Mouse (Mus musculus) gastrocnemius, postnatal 14 days (tissue): Measurements from ENCODE around the gene Cers2. TPM values are rescaled to one million over a fixed set of nuclear protein-coding genes. Genes with fewer than 3 reads are reported as not detected.
A peak's percentile ranks its signal among the peaks of the same experiment; 100 is the strongest.
"Not testable (repeated sequence)": the region's sequence is repeated elsewhere in the genome, so short reads cannot be mapped to it uniquely, and the experiment has no call there.

ENCODE experiments used
- DNase-seq: peaks from one replicate; pipeline ENCODE4 v3.0.0; 2021; ENCODE audit warnings: mixed read lengths
- intact Hi-C: fragments of 180-260 bp; cut with DNase I; formaldehyde crosslinking; loops from one replicate; pipeline ENCODE4 v1.15.1; 2025; ENCODE audit warnings: low total_unique reads
- total RNA-seq, 2 experiments: library from RNA; stranded (reverse); gene quantifications; 2 replicates each; pipeline ENCODE4 v1.2.3; 2021

The Cers2 gene
- total RNA-seq, 2 experiments from 2014 or later = 27.8 to 33.2 TPM

- intact Hi-C loops = no loop called here
- no peak for DNase-seq
These were observed 516 bp upstream of the Cers2 start for GRCm38 (mm10) chr3:95314075-95314474.

DNA sequence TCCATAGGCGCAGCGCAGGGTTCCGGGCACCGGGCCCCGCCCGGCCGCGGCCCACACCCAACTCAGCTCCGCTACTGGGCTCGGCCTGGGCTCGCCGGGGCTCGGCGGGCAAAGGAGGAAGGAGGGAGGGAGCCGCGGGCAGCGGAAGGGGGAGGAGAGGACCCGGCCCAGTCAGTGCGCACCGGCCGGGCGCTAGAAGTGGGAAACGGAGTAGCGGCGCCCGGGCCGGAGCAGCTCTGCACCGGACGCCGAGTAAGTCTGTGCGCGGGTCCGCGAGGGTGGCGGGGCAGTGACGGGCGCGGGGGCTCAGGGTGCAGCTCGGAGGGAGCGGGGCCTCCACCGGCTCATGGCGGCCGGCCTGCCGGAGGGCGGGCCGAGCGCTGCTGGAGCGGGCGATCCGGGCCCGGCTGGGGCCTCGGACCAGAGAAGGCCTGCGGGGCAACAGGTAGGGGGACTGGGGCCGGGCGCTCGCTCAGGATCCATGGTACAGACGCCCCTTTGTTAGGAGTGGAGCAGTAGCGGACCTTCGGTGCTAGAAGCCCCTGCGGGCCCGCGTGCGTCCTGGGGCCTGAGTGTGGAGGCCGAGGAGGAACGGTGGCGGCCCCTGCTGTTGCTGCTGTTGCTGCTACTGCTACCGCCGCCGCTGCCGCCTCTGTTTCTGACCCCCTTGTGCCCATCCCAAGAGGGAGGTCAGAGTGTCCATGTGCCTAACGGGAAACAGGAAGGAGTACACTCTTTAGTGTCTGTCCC lies 678 bp downstream of the Cers2 start:
- peak; percentile 94 for DNase-seq
- intact Hi-C loops = no loop called here

DNA sequence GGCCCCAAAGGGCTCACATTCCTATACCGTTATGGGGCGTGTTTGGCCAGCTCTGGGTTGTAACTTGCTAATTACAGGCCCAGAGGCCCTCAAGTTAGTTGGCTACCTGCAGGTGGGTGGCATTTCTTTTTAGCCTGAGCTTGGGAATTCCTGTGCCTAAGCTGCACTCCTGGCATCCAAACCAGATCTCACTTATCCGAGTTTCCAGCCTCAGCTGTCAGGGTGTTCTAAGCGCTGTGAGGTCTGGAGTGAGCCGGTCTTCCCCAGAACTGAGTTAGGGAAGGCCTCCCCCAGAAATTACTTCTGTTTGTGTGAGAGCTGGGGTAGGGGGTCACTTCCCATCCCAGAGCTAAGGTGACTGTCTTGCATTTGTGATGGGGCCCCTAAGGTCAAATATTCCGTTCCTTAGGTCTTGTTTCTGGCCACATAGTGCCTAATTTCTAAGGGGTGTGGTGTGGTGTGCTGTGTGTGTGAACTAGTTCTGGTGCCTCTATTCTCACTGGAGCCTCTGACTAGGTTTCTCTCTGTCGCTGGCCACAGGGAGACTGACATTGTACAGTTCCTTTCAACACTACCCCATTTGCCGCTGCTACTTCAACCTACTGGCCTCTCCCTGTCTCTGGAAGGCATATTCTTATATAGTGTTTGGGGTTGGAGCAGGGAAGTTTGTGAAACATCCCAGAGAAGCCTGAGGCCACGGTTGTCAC lies 1.4 kb downstream of the Cers2 start:
- intact Hi-C loops = no loop called here
- no peak for DNase-seq

DNA sequence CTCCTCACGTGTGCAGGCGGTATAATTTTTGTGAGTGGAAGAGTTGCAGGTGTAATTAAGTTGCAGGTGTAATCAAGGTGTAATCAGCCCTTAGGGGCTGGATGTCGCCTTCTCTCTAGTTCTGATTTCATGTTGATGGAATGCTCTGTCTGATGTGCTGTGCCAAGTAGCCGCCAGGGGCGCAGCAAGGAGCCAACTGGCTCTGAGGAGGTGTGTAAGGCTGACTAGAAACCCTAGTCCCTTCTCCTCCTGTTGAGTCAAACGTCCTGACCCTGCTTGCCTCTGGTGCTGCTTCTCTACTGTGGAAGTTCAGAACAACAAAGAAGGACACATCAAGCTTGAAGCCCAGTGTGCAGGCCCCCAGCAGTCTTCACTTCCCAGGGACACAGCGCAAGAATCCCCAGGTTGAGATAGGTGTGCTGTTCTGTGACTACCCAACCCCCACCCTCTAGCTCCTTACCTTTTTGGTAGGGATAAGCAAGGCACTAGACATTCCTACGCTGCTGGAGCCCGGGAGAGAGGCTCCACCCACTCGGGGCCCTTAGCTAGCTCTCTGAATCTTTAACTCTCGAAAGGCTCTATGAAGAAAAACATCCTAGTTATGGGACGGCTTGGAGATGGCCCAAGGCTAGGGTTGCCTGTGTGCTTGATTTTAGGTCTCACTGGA lies 3.0 kb downstream of the Cers2 start:
- peak; percentile 70 for DNase-seq
- intact Hi-C loops = no loop called here

GRCm38 (mm10) chr3:95318548-95318947 lies 4.0 kb downstream of the Cers2 start:
- intact Hi-C loops = no loop called here
- DNase-seq = no peak

GRCm38 (mm10) chr3:95319110-95319509 lies 4.5 kb downstream of the Cers2 start:
- DNase-seq = no peak
- intact Hi-C loops = no loop called here

- intact Hi-C loops = no loop called here
- DNase-seq = no peak
These were observed 5.4 kb downstream of the Cers2 start for GRCm38 (mm10) chr3:95319701-95320625.

GRCm38 (mm10) chr3:95323429-95323828 lies 8.8 kb downstream of the Cers2 start:
- intact Hi-C loops = no loop called here
- no peak for DNase-seq

DNA sequence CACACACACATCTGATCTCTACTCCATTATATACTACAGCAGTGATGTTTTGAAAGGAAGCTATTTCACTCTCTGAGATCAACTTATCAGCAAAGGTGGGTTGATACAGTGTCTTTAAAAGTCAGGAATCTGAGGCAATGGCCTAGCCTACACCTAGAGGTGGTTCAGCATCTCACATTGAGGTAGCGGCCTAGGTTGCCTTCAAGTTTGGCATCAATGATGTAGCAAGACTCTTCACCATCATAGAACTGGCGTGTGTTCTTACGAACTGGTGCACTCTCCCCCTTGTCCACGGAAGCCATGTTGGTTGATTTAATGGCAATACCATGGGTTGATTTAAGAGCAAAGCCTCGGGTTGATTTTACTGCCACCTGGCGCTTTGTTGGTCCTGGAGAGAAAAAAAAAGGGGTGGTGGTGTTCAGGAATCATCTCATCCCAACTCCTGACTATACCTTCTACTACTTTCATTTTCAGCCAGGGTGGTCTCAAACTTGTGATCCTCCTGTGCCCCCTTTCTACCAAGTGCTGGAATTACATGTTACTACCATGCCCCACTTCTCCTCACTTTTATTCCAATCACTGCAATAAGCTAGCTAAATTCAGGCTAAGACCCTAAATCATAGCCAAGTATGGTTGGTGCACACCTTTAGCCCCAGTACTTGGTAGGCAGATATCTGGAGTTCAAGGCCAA lies 10.0 kb downstream of the Cers2 start:
- no peak for DNase-seq
- intact Hi-C loops = no loop called here

GRCm38 (mm10) chr3:95328803-95329404 lies 14.3 kb downstream of the Cers2 start:
- intact Hi-C loops = no loop called here
- DNase-seq = no peak

DNA sequence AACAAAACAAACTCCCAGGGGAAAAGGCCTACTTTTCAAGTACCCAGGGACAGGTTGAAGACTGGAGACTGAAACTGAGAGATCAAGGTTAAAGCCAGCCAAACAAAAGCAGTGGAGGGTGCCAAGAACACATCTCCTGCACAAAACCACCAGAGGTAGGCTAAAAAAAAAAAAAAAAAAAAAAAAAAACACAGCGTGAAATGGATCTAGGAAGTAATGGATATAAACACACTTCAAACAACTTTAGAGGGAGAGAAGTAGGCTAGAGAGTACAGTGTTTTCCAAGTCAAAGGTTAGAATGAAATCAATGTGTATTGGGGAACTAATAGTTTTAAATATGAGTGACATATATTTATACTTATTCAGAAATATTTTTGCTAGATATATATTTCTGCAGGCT lies 16.9 kb downstream of the Cers2 start:
- intact Hi-C loops = no loop called here
- DNase-seq = no peak

GRCm38 (mm10) chr3:95337345-95337744 lies 22.8 kb downstream of the Cers2 start:
- intact Hi-C loops = no loop called here

DNA sequence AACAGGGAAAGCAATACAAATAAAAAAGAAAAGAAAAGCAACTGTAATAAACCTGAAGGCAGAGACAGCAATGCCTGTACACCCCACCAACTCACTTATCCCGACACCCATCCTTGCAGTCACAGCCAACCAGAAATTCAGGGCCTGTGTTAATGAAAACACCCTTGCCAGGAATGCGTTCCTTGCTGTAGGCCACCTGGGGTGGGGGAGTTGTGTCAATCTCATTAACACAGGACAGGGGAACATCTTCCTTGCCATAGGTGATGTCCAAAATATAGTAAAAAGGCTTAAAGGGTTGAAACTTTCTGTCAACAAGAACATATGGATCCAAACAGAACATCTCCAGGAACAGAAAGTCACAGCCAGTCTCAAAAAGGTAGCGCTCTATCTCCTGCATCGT lies 23.7 kb downstream of the Cers2 start:
- intact Hi-C loops = no loop called here
- no peak for DNase-seq

More at GRCm38 (mm10) chr3:95337345-95337744, 22.8 kb downstream of the Cers2 start:
- DNase-seq = no peak

- intact Hi-C loops = loop anchor here (10.0 kb wide), 1 partner anchor 131 kb away; no protein-coding TSS in a partner anchor
- DNase-seq = not testable (repeated sequence)
These were observed 28.9 kb downstream of the Cers2 start for GRCm38 (mm10) chr3:95343356-95344000.

DNA sequence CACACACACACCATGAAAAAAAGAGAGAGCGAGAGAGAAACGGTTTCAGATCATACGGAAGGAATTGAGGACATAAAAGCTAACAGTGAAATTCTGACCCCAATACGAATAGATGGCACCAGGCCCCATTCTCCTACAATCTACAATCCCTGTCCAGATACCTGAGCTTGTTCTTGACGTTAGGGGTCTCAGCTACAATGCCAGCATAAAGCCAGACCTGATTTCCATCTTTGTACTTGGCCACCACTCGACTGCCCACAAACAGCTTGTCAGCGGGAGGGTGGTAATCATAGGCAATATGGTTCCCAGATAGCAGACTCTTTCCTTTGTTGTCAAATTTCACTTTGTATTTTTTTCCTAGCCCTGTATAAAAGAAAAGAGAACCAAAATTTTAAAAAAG lies 31.9 kb downstream of the Cers2 start:
- DNase-seq = no peak
- intact Hi-C loops = loop anchor here (10.0 kb wide), 1 partner anchor 128 kb away; no protein-coding TSS in a partner anchor

DNA sequence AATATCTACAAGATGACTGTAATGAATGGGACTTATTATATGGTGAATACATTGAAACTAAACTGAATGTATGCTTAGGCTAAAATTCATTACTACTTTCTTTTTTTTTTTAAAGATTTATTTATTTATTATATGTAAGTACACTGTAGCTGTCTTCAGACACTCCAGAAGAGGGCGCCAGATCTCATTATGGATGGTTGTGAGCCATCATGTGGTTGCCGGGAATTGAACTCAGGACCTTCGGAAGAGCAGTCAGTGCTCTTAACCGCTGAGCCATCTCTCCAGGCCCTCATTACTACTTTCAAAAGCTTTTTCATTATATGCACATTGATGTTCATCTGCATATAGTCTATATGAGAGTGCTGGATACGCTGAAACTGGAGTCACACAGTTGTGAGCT lies 33.8 kb downstream of the Cers2 start:
- not testable (repeated sequence) for DNase-seq
- intact Hi-C loops = loop anchor here (10.0 kb wide), 1 partner anchor 126 kb away; no protein-coding TSS in a partner anchor

DNA sequence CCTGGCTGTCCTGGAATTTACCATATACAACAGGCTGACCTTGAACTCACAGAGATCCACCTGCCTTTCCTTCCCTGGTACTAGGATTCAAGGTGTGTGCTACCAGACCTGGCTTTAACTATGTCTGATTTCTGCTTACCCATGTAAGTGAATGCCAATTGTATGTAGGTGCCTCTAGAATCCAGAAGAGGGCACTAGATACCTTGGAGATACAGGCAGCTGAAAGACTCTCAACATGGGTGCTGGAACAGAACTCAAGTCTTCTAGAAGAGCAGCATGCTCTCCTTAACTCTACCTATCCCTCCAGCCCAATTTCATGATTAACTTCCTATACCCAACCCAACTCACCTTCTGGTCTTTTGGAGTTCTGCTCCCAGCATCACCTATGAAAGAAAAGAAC lies 34.9 kb downstream of the Cers2 start:
- intact Hi-C loops = loop anchor here (10.0 kb wide), 1 partner anchor 125 kb away; no protein-coding TSS in a partner anchor
- DNase-seq = no peak
